Mouse (Mus musculus): ENCODE measurements around the gene Gm49392. TPM values are rescaled to one million over a fixed set of nuclear protein-coding genes. Genes with fewer than 3 reads are reported as not detected.

The Gm49392 gene
- total RNA-seq, 2 experiments from 2014 or later, result 0.44 to 0.47 TPM

Other genes with a start within 250 kb of the Gm49392 start
- not detected for gene BC051665, start 110.5 kb downstream of the Gm49392 start, total RNA-seq (2021)
- gene Ctsll3, start 94.0 kb downstream of the Gm49392 start, total RNA-seq (2021), result not detected
- not detected for gene 4930486L24Rik, start 32.4 kb downstream of the Gm49392 start, total RNA-seq (2021)
- gene Ctla2b, start 553 bp upstream of the Gm49392 start, total RNA-seq (2021), result 1 to 10 TPM; 3.5 to 4.6 TPM
- gene Tpbpb, start 8.0 kb upstream of the Gm49392 start, total RNA-seq (2021), result not detected
- not detected for gene Gm49393, start 38.7 kb upstream of the Gm49392 start, total RNA-seq (2021)
- gene Gm49391, start 39.7 kb upstream of the Gm49392 start, total RNA-seq (2021), result 1 to 10 TPM; 2.0 to 2.3 TPM
- gene Ctla2a, start 39.7 kb upstream of the Gm49392 start, total RNA-seq (2021), result 10 to 100 TPM; 28.7 to 31.3 TPM
- gene Tpbpa, start 45.1 kb upstream of the Gm49392 start, total RNA-seq (2021), result not detected
- gene Ctsj, start 109.1 kb upstream of the Gm49392 start, total RNA-seq (2021), result not detected
- gene Ctsq, start 143.7 kb upstream of the Gm49392 start, total RNA-seq (2021), result not detected

All from gastrocnemius, postnatal 4 days (tissue).